Mouse (Mus musculus) 3134 (cell line): Measurements from ENCODE around the gene Uhrf1bp1.
A peak's percentile ranks its signal among the peaks of the same experiment; 100 is the strongest.

Source experiments
- DNase-seq: peaks from one replicate; pipeline ENCODE4 v3.0.0-alpha.2; 2011; ENCODE audit warnings: low spot score; ENCODE audit not compliant: insufficient read length; ENCODE audit errors: extremely low read depth

The Uhrf1bp1 gene

DNA sequence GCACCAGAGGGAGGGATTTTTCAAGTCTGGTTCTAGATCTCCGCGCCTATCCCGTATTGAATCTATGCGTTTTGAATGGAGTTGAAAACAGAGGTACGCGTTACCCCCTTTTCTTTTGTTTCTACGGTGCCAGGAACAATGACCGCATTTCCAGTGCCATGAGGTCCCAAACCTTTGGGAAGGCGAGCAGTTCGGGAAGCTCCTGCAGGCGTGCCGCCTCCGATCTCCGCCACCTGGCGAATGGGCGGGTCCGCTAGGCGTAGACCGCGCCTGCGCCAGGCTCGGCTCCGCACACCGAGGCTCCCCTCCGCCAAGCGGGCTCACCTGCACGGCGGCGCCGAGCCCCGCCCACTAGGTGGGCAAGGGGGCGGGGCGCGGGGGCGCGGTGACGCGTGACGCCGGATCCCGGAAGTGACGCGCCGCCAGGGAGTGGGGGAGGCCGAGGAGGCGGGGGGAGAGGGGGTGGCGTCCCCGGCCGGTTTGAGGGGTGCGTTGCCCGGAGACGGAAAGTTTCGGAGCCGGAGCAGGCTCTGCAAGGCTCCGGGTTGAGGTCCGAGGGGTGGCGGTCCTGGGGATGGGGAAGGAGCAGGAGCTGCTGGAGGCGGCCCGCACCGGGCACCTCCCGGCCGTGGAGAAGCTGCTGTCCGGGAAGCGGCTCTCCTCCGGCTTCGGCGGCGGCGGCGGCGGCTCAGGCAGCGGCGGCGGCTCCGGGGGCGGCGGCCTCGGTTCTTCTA, 52.8 kb downstream of the Uhrf1bp1 start, which contains the start of gene Anks1:
Anks1 (plus strand) TSS at position 419 of the 734 bp plus-strand sequence.
- DNase-seq, result peak; percentile 80

DNA sequence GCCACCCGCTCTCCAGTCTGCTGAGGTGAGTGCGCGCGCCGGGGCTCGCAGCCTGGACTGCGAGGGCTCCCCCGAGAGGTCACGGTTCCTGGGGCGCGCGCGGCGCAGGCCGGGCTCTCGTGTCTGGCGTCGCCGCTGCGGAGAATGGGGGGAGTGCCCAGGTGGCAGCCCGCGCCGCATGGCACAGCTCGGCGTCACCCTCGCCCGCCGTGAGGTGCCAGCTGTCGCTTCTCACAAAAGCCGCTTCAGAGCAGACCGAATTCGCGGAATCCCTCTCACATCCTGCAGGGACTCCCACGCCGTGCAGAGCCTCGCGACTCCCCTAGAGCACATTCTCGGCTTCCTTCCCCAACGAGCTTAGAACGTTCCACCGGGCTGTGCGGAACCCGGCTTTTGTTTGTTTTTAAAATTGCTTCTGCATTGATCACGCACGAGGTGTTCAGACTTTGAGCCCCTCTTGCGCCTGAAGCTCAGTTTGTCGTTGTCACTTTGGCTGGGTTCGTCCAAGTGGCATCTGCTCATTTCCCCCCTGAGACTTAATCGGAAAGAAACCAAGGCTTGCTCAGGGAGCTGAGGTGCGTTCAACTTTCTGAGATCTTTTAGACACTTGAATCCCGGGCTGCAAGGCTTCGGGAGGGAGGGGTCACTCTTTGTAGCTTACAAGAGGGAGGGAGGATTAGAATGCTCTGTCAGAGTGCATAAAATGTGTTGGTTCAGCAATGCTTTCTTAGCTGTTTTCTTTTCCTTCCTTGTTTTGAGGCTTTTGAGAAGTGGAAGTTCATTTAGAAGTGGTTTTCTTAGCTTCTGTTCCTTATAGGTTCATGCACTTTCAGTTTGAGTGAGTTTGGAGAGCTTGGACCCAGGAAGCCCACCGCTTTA, 53.6 kb downstream of the Uhrf1bp1 start, which contains the start of gene Taf11:
Taf11 (minus strand) TSS at position 223 of the 879 bp plus-strand sequence.
- DNase-seq, result peak; percentile 69

GRCm38 (mm10) chr17:27911371-27911770, 55.1 kb downstream of the Uhrf1bp1 start:
- no peak for DNase-seq

- no peak for DNase-seq
These were observed 58.5 kb downstream of the Uhrf1bp1 start for GRCm38 (mm10) chr17:27914742-27915141.

- DNase-seq, result no peak
These were observed 60.1 kb downstream of the Uhrf1bp1 start for GRCm38 (mm10) chr17:27916366-27916765.

GRCm38 (mm10) chr17:27920676-27921075, 64.4 kb downstream of the Uhrf1bp1 start:
- DNase-seq, result no peak

- no peak for DNase-seq
These were observed 66.0 kb downstream of the Uhrf1bp1 start for GRCm38 (mm10) chr17:27922174-27922712.

GRCm38 (mm10) chr17:27925054-27925453, 68.8 kb downstream of the Uhrf1bp1 start:
- no peak for DNase-seq

DNA sequence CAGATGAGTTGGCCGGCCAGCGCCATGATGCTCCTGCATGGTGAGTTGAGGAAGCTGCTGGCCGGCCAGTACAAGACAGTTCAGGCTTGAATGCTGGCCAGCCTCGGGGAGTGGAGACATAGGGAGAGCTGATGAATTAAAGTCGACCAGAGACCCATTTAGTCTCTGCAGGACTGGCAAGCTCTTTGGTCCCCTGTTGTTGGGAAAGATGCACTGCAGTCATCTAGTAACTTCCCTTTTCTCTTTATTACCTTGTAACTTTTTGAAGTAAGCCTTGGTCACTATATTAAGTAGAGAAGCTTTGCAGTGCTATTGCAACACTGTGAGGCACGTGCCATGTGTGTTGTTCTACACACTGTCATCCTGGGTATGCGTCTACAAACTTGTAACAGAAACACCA, 69.3 kb downstream of the Uhrf1bp1 start:
- no peak for DNase-seq

GRCm38 (mm10) chr17:27930291-27930690, 74.0 kb downstream of the Uhrf1bp1 start:
- DNase-seq, result no peak

GRCm38 (mm10) chr17:27931826-27932225, 75.6 kb downstream of the Uhrf1bp1 start:
- no peak for DNase-seq

DNA sequence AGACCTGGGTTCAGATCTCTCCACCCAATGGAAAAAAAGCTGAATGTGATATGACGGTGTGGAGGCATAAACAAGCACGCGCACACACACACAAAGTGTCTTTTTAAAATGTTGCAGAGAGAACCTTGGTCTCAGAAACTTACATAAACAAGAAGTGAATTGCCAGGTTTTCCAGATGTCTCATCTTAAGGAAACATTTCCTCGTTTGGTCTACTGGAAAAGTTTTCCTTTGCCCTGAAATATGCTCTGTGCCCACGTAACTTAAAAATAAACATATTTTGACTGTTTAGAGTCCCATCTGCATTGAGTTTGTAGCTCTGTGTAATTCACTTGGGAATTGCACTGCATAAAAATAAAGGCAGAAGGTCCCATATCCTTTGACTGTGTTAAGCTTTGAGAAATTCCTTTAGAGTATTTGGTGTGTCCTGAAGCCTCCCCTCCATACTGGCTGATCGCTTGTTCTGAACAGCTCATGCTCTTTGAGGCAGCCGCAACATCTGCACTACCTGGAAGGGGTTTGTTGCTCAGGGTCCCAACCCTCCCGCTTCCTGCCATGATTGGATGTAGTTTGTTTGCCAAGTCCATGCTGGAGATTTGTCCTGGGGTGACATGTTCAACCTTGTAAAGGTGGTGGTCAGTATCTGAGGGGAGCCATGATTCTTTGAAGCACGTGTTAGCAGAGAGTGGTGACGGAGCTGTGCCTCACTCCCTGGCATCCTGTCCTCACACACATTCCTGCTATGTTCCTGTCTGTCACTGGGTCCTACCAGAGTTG, 78.1 kb downstream of the Uhrf1bp1 start:
- no peak for DNase-seq

GRCm38 (mm10) chr17:27935091-27935490, 78.8 kb downstream of the Uhrf1bp1 start:
- no peak for DNase-seq

GRCm38 (mm10) chr17:27937054-27937615, 80.9 kb downstream of the Uhrf1bp1 start:
- no peak for DNase-seq

DNA sequence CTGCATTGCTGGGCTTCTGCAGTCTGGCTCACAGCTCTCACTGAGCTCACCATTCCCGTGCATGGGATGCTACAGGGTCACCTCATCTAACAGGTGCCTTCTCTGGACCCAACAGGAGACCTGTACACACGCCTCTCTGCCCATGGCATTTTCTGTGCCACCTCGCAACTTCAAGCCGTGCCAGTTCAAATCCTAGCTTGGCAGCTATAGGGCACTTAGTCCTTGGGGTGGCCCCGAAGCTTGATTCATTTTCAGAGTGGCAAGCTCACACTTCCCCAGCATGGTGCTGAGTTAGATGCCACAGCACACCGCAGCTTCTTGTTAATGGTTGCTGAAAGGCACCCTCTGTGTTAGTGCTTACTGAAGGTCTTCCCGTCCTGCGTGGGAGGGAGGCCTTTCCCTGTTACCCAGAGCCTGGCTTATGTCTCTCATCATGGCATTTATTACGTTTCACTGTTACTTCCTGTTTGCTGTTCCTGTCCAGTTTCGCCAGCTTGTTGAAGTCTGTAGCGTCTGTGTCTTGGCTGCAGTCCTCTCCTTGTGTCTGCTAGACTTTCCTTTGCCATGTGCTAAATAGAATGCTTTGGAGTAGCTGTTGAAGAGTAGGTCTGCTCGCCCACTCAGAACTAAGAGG, 82.0 kb downstream of the Uhrf1bp1 start:
- DNase-seq, result no peak

- no peak for DNase-seq
These were observed 82.8 kb downstream of the Uhrf1bp1 start for GRCm38 (mm10) chr17:27939028-27939427.

GRCm38 (mm10) chr17:27940352-27940751, 84.1 kb downstream of the Uhrf1bp1 start:
- DNase-seq, result no peak

DNA sequence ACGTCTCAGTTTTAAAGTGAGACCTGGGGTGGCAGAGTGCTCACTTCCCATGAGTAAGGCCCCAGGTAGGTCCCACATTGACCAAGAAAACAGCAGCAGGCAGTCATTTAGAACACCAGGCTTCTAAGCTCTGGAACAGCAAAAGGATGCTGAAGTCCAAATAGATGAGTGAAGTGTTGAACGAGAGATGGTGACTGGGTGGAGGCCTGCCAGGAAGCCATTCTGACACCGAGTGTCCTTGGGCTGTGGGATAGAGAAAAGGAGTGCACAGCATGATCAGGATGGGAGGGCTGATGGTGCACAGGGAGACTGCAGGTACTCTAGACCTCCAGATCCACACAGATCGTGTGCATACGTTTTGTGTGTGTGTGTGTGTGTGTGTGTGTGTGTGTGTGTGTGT, 84.9 kb downstream of the Uhrf1bp1 start:
- DNase-seq, result no peak

GRCm38 (mm10) chr17:27941698-27942097, 85.5 kb downstream of the Uhrf1bp1 start:
- no peak for DNase-seq

GRCm38 (mm10) chr17:27942131-27942530, 85.9 kb downstream of the Uhrf1bp1 start:
- DNase-seq, result no peak
